Mouse (Mus musculus) testis, adult 2 months (tissue): ENCODE data around the gene Usp10.

Experiments used
- CTCF ChIP-seq: fragments of 200-500 bp; IDR thresholded peaks from 2 replicates; pipeline ENCODE4 v1.5.1; 2012; ENCODE audit warnings: low read depth, mild to moderate bottlenecking, inconsistent platforms, low read length, moderate library complexity; ENCODE audit not compliant: control insufficient read depth, insufficient read depth, insufficient replicate concordance
- POLR2A ChIP-seq: fragments of 200-500 bp; IDR thresholded peaks from 2 replicates; pipeline ENCODE4 v1.6.1; 2012; ENCODE audit warnings: low read depth, mild to moderate bottlenecking, inconsistent platforms, low read length, moderate library complexity; ENCODE audit not compliant: control insufficient read depth

DNA sequence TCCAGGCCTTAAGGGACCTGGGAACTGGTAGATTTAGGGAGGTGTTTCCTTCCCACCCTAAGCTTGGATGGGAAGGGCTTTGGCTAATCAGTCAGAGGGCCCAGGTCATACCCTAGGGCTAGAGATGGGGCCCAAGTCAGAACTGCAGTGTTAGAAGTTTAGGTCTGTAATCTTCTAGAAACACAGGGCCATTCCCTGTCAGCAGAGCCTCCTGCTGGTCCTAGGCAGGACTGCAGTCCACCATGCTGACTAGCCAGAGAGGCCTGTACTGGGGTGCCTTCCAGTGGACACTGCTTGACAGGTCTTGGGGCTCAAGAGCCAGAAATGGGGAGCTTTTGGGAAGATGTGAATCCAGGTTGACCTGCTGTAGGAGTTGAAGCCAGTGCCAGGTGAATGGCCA lies 73.9 kb downstream of the Usp10 start:
- TF ChIP-seq CTCF (peak; percentile 36; the same call in 1 of the 2 replicates), POLR2A (no peak)
